Comparison of ENCODE assay signal across 15 mouse cellular contexts in genomic region chr3:27233841-27234240, GRCm38 (mm10). TPM values are rescaled to one million over a fixed set of nuclear protein-coding genes. Genes with fewer than 3 reads are reported as not detected.
DNase-seq lines count a peak whose midpoint lies in the region; ATAC-seq and TF ChIP-seq lines count a peak whose summit lies in the region.
"Had no signal": no experiment of that assay in that cellular context is flagged by ENCODE, and none has a peak within 500 bp of the region (broad histone marks: within the 10 kb centered on the region; RNA-seq: fewer than 3 reads in every experiment).

No protein-coding gene starts in this region.

- TF ChIP-seq POLR2A in kidney, adult 2 months (IDR thresholded peaks at IDR 0.05; ENCODE audit: low read depth, low read length): no peak

- intact Hi-C loops in gastrocnemius, adult 2 months (cut with DNase I): loop anchor here (10.0 kb wide), 1 partner anchor 169 kb away; no protein-coding TSS in a partner anchor

- DNase-seq in gastrocnemius, adult 2 months: peak; percentile 50
- DNase-seq in gastrocnemius, postnatal 10 days: no peak
- DNase-seq in kidney, adult 2 months: peak; percentile 80
- peak; percentile 67 to 68 for DNase-seq in heart, adult 9 months (ENCODE audit: low spot score in 2 of 2)
- peak; percentile 60 for DNase-seq in kidney, postnatal 14 days
- DNase-seq in thymus, postnatal 36 days: no peak
- DNase-seq in left cerebral cortex, adult 11 months (ENCODE audit: low spot score): no peak
- DNase-seq: B cell, adult 2 months; cerebellum, adult 8-10 months had no signal

- ATAC-seq in kidney, embryonic 16.5 days (ENCODE audit: low FRiP score, low TSS enrichment): no peak
- ATAC-seq: midbrain, embryonic 15.5 days had no signal

- H3K4me1 ChIP-seq in kidney, adult 2 months (ENCODE audit: control insufficient read depth, insufficient read depth, low read length): peaks cover 22% of the 10 kb centered on the region
- no peaks in the 10 kb centered on the region for H3K4me1 ChIP-seq in kidney, embryonic 16.5 days (ENCODE audit: insufficient read depth, low read length)
- H3K4me1 ChIP-seq: limb, embryonic 13.5 days; lung, embryonic 15.5 days; midbrain, embryonic 15.5 days had no signal

- H3K9ac ChIP-seq in kidney, embryonic 16.5 days (replicated peaks; ENCODE audit: low read length): no peak overlapping the region
- H3K9ac ChIP-seq: hindbrain, embryonic 14.5 days; limb, embryonic 13.5 days; lung, embryonic 15.5 days; midbrain, embryonic 15.5 days had no signal

- H3K27ac ChIP-seq in gastrocnemius, adult 2 months: peak overlapping the region; percentile 68
- peak overlapping the region; percentile 76 for H3K27ac ChIP-seq in kidney, adult 2 months (ENCODE audit: insufficient read depth, low read depth, low read length)
- H3K27ac ChIP-seq in kidney, embryonic 16.5 days (ENCODE audit: low read length): no peak overlapping the region
- H3K27ac ChIP-seq: hindbrain, embryonic 14.5 days; kidney, postnatal 0 days; limb, embryonic 13.5 days; lung, embryonic 15.5 days; midbrain, embryonic 15.5 days had no signal

- H3K27me3 ChIP-seq in kidney, adult 2 months (replicated peaks; ENCODE audit: control insufficient read depth, insufficient read depth, low read length): no peaks in the 10 kb centered on the region
- H3K27me3 ChIP-seq in kidney, embryonic 16.5 days (ENCODE audit: insufficient read depth, low read length): no peaks in the 10 kb centered on the region
- H3K27me3 ChIP-seq: limb, embryonic 13.5 days; lung, embryonic 15.5 days; midbrain, embryonic 15.5 days had no signal

- TF ChIP-seq CTCF in gastrocnemius, adult 2 months (IDR thresholded peaks at IDR 0.05): no peak
- peak; percentile 22; the same call in 1 of the 2 replicates for TF ChIP-seq CTCF in kidney, adult 2 months (conservative IDR thresholded peaks at IDR 0.05; ENCODE audit: insufficient read depth, insufficient read length, low read depth, low read length)

- H3K4me2 ChIP-seq in kidney, embryonic 16.5 days (replicated peaks; ENCODE audit: low read depth, low read length): no peak overlapping the region
- H3K4me2 ChIP-seq: hindbrain, embryonic 14.5 days; limb, embryonic 13.5 days; lung, embryonic 15.5 days; midbrain, embryonic 15.5 days had no signal

- H3K4me3 ChIP-seq in gastrocnemius, adult 2 months: no peak overlapping the region
- H3K4me3 ChIP-seq in kidney, adult 2 months (ENCODE audit: insufficient read depth, low read depth, low read length): no peak overlapping the region
- no peak overlapping the region for H3K4me3 ChIP-seq in kidney, embryonic 16.5 days (ENCODE audit: low read length)
- H3K4me3 ChIP-seq: limb, embryonic 13.5 days; lung, embryonic 15.5 days; midbrain, embryonic 15.5 days had no signal

- H3K36me3 ChIP-seq in kidney, adult 2 months (ENCODE audit: control insufficient read depth, insufficient read depth, low read length): no peaks in the 10 kb centered on the region; the same call in 1 of the 2 replicates
- H3K36me3 ChIP-seq in kidney, embryonic 16.5 days (ENCODE audit: insufficient read depth, low read length): peaks cover 3% of the 10 kb centered on the region; the same call in 1 of the 2 replicates
- H3K36me3 ChIP-seq: limb, embryonic 13.5 days; lung, embryonic 15.5 days; midbrain, embryonic 15.5 days had no signal

- H3K9me3 ChIP-seq in kidney, embryonic 16.5 days (ENCODE audit: low read length): no peaks in the 10 kb centered on the region
- H3K9me3 ChIP-seq: limb, embryonic 13.5 days; lung, embryonic 15.5 days; midbrain, embryonic 15.5 days had no signal

- WGBS in kidney, adult 2 months: 42% methylated on average over 6 of the region's 6 CpGs
- WGBS in kidney, embryonic 16.5 days: 86% methylated on average over 6 of the region's 6 CpGs

RNA-seq across cellular contexts. Expression of gene Nceh1, which starts 51.1 kb away (rescaled TPM):
- 10 to 100 TPM; 16.7 to 31.6 TPM for total RNA-seq in gastrocnemius, adult 2 months (2021)
- 10 to 100 TPM; 10.7 to 13.6 TPM for total RNA-seq in gastrocnemius, postnatal 10 days (2021)
- polyA plus RNA-seq in kidney, adult 2 months (2012; rRNA removed): 141 and 409 TPM in 2 replicates
- 25.3 and 26.6 TPM in 2 replicates for polyA plus RNA-seq in kidney, embryonic 16.5 days (2015; fragmentation: Nextera tagmentation; extraction: Ambion mirVana)

Comparison
In these comparisons a context has a peak if more than half of its experiments do, and no peak if none do; other contexts are left out.
1. DNase-seq: peak in gastrocnemius, adult 2 months (single experiment), kidney, adult 2 months (single experiment), heart, adult 9 months (2 of 2) and kidney, postnatal 14 days (single experiment); none in gastrocnemius, postnatal 10 days (single experiment), thymus, postnatal 36 days (0 of 2) and left cerebral cortex, adult 11 months (single experiment).